Mouse (Mus musculus) cerebellum, adult 2 months (tissue): ENCODE measurements around the gene Gm3417.

Experiments used
- CTCF ChIP-seq: fragments of 200-500 bp; IDR thresholded peaks from 2 replicates; pipeline ENCODE4 v1.5.1; 2011; ENCODE audit warnings: low read depth, mild to moderate bottlenecking, control low read depth, low read length, moderate library complexity, borderline replicate concordance; ENCODE audit not compliant: insufficient read depth
- POLR2A ChIP-seq: fragments of 200-500 bp; IDR thresholded peaks from 2 replicates; pipeline ENCODE4 v1.6.1; 2011; ENCODE audit warnings: low read length, control low read depth, borderline replicate concordance; ENCODE audit not compliant: insufficient read depth

GRCm38 (mm10) chr17:14921582-14921981 is 57.0 kb downstream of the Gm3417 start:
- TF ChIP-seq CTCF: no peak
- TF ChIP-seq POLR2A: no peak
